Mouse (Mus musculus): ENCODE measurements around the gene Lin54. TPM values are rescaled to one million over a fixed set of nuclear protein-coding genes. Genes with fewer than 3 reads are reported as not detected.
A peak's percentile ranks its signal among the peaks of the same experiment; 100 is the strongest.

Lin54 gene
- 14.5 and 15.4 TPM in 2 replicates for polyA plus RNA-seq (2016; fragmentation: Nextera tagmentation; extraction: Ambion mirVana)

DNA sequence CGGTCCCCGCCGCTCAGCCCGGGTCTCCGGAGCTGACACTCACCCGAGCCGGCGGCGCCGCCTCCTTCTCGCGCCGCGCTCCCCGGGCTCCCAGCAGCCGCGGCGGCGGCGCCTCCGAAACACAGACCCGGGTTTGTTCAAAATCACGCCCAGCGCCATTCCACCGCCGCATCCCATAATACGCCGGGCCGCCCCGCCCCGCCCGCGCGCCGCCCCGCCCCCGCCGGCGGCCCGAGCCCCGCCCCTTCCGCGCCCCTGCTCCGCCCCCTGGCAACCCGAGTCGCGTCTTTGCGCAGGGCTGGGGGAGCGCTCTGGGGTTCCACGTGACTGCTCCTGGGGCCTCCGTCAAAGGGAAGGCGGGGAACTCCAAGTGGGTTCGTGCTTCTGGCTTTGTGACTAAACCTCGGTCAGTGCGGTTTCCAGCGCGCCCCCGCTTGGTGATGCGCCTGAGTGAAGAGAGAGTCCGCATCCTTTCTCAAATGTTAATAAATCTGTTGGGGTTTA is at the start of gene Lin54:
Gene Lin54, minus strand, starts transcription at position 182 of the 504 bp plus-strand sequence.
- peaks cover 26% of the 10 kb centered on the region for H3K4me1 ChIP-seq
- peak within 1 kb of the TSS; percentile 86 for H3K4me3 ChIP-seq
- H3K36me3 ChIP-seq: no peaks in the 10 kb centered on the region
- peak within 1 kb of the TSS; percentile 85 for H3K27ac ChIP-seq
- no peaks in the 10 kb centered on the region for H3K9me3 ChIP-seq (replicated peaks)
- no peaks in the 10 kb centered on the region for H3K27me3 ChIP-seq (ENCODE audit: low read depth, poor library complexity, severe bottlenecking)
- WGBS: under 1% methylated on average over 60 of the region's 60 CpGs
- peak; percentile 97 for DNase-seq (ENCODE audit: low spot score)

DNA sequence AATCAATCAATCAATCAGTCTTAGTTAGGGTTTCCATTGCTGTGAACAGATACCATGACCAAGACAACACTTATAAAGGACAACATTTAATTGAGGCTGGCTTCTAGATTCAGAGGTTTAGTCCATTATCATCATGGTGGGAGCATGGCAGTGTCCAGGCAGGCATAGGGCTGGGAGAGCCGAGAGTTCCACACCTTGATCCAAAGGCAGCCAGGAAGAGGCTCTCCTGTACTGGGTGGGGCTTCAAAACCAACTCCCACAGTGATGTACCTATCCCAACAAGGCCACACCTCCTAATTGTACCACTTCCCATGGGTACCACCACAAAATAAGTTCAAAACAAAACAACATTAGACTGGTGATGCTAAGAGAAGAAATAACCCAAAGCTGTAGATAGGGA is 49.7 kb upstream of the Lin54 start:
- no peaks in the 10 kb centered on the region for H3K9me3 ChIP-seq (replicated peaks)
- no peak overlapping the region for H3K27ac ChIP-seq
- H3K36me3 ChIP-seq: peaks cover 52% of the 10 kb centered on the region
- WGBS: 87% methylated on average over 1 of the region's 1 CpGs
- no peak overlapping the region for H3K4me3 ChIP-seq
- no peaks in the 10 kb centered on the region for H3K27me3 ChIP-seq (ENCODE audit: low read depth, poor library complexity, severe bottlenecking)
- no peak for DNase-seq (ENCODE audit: low spot score)
- H3K4me1 ChIP-seq: no peaks in the 10 kb centered on the region

DNA sequence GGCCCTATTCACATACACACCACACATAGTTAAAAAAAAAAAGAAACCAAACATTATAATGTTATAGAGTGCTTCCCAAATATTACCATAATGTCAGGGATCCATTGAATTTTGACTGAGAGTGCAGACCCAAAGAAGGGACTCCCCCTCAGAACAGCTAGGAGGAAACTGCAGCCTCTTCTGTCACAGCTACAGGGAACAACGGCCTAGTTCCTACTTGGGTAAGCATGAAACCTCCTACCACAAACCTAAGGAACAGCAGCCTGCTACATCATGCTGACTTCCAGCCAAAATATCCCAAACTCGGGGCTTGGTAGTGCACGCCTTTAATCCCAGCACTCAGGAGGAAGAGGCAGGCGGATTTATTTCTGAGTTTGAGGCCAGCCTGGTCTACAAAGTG is 48.9 kb upstream of the Lin54 start:
- Histone ChIP-seq H3K27ac (no peak overlapping the region), H3K4me3 (no peak overlapping the region), H3K27me3 (ENCODE audit: low read depth, poor library complexity, severe bottlenecking) (no peaks in the 10 kb centered on the region), H3K9me3 (replicated peaks) (no peaks in the 10 kb centered on the region), H3K36me3 (peaks cover 60% of the 10 kb centered on the region), H3K4me1 (no peaks in the 10 kb centered on the region)
- DNase-seq (ENCODE audit: low spot score): no peak
- 95% methylated on average over 4 of the region's 4 CpGs for WGBS

DNA sequence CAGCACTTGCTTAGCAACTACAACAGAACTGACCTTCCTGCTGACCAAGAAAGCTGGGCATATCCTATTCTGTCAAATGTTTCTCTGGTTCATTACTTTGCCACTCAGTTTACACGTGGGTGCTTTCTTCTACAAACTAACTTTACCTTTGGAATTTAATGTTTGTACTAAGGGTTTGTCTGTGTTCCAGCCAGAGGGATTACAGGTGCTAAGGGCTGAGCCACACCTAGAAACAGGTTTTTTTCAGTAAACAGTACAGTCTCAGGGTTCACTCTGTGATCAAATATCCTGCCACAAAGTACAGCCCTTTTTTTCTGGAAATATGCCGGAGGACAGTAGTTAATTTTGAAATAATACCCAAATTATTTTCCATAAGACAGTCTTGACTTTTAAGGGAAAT is 47.8 kb upstream of the Lin54 start:
- H3K4me3 ChIP-seq: no peak overlapping the region
- no peak overlapping the region for H3K27ac ChIP-seq
- DNase-seq (ENCODE audit: low spot score): no peak
- WGBS: 93% methylated on average over 2 of the region's 2 CpGs
- no peaks in the 10 kb centered on the region for H3K9me3 ChIP-seq (replicated peaks)
- H3K36me3 ChIP-seq: peaks cover 71% of the 10 kb centered on the region
- H3K4me1 ChIP-seq: no peaks in the 10 kb centered on the region
- no peaks in the 10 kb centered on the region for H3K27me3 ChIP-seq (ENCODE audit: low read depth, poor library complexity, severe bottlenecking)

DNA sequence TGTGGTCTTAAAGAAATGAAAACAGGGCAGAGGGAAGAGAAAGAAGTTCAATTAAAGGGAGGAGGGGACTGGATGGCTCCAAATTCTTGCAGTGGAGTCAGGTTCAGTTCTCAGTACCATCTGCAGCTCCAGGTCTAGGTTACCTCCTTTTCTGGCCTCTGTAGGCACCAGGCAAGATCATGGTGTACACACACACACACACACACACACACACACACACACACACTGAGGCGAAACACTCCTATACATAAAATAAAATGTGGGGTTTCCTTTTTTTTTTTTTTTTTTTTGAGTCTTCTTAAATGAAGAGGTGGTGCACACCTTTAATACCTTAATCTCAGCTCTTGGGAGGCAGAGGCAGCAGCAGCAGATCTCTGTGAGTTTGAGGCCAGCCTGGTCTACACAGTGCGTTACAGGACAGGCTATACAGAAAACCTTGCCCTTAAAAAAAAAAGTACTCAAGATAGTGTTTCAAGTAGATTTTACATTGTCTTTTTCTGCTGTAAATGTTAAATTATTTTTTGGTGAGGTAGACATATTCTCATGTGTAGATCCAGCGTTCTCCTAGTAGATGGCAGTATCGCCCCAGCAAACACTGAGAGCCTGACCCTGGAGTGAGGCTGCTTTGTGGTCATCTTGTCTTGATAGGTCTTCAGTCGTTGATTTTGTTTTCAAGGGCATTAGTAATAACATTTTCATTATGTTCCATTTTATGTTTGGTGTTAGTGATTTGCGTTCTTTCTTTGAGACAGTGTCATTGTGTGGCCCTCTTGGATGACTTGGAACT is 46.0 kb upstream of the Lin54 start:
- no peaks in the 10 kb centered on the region for H3K9me3 ChIP-seq (replicated peaks)
- no peak overlapping the region for H3K4me3 ChIP-seq
- H3K27me3 ChIP-seq (ENCODE audit: low read depth, poor library complexity, severe bottlenecking): no peaks in the 10 kb centered on the region
- no peak overlapping the region for H3K27ac ChIP-seq
- no peaks in the 10 kb centered on the region for H3K4me1 ChIP-seq
- no peak for DNase-seq (ENCODE audit: low spot score)
- WGBS: 88% methylated on average over 6 of the region's 6 CpGs
- peaks cover 88% of the 10 kb centered on the region for H3K36me3 ChIP-seq

DNA sequence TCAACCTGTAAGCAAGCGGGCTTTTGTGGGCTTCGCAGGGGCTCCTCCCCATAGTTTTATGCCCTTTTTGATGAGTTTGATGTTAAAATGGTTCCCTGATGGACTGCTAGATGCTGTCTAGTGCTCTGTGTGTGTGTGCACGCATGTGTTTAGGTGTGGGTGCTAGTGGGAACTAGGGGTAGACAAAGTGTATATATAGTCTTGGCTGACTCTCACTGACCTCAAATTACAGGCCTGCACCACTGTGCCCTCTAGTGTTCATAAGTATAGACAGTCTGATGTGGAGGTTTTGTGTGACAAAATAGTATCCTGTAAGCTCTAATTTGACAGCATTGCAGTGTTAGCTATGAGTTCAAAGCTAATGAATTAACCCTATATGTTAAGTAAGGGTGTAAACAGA is 36.2 kb upstream of the Lin54 start:
- Histone ChIP-seq H3K9me3 (replicated peaks) (no peaks in the 10 kb centered on the region), H3K4me3 (no peak overlapping the region), H3K27ac (no peak overlapping the region), H3K27me3 (ENCODE audit: low read depth, poor library complexity, severe bottlenecking) (no peaks in the 10 kb centered on the region), H3K36me3 (peaks cover 93% of the 10 kb centered on the region), H3K4me1 (no peaks in the 10 kb centered on the region)
- WGBS: 86% methylated on average over 3 of the region's 3 CpGs
- no peak for DNase-seq (ENCODE audit: low spot score)

DNA sequence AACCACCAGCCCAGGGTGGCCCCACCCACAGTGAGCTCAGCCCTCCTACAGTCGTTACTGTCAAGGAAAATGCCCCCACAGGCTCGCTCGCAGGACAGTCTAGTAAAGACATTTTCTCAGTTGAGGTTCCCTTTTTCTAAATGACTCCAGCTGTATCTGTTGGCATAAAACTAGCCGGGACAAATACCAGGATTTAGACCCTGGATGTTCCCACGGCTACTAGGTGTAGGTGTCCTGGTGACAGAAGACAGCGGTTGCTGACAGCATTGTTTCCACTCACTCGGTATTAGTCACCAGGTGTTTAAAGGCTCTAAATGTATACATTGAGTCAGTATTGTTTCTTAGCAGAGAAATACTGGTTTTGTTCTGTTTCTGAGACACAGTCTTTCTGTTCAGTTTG is 35.4 kb upstream of the Lin54 start:
- no peaks in the 10 kb centered on the region for H3K4me1 ChIP-seq
- WGBS: 91% methylated on average over 7 of the region's 7 CpGs
- no peaks in the 10 kb centered on the region for H3K27me3 ChIP-seq (ENCODE audit: low read depth, poor library complexity, severe bottlenecking)
- no peak overlapping the region for H3K4me3 ChIP-seq
- DNase-seq (ENCODE audit: low spot score): no peak
- H3K27ac ChIP-seq: no peak overlapping the region
- peaks cover 93% of the 10 kb centered on the region for H3K36me3 ChIP-seq
- no peaks in the 10 kb centered on the region for H3K9me3 ChIP-seq (replicated peaks)

DNA sequence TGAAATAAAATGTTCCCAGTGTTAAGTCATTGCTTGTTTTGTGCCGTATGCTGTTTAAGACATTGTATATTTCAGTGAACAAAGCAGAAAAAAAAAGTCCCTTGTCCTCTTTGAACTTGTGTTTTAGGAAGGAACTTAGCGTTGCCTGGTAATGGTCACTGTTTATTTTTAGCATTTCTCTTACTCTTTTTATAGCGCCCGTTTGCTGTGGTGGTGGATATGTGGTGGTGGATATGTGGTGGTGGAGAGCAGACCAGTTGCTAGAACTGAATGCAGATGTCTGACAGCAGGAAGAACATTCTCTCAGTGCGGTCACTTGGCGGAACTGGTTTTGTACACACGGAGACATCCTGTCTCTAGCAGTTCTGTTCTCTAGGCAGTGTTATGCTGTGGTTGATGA is 25.7 kb upstream of the Lin54 start:
- Histone ChIP-seq H3K36me3 (peaks cover 83% of the 10 kb centered on the region), H3K4me1 (no peaks in the 10 kb centered on the region), H3K27me3 (ENCODE audit: low read depth, poor library complexity, severe bottlenecking) (no peaks in the 10 kb centered on the region), H3K4me3 (no peak overlapping the region), H3K27ac (no peak overlapping the region), H3K9me3 (replicated peaks) (no peaks in the 10 kb centered on the region)
- no peak for DNase-seq (ENCODE audit: low spot score)
- 93% methylated on average over 7 of the region's 7 CpGs for WGBS

DNA sequence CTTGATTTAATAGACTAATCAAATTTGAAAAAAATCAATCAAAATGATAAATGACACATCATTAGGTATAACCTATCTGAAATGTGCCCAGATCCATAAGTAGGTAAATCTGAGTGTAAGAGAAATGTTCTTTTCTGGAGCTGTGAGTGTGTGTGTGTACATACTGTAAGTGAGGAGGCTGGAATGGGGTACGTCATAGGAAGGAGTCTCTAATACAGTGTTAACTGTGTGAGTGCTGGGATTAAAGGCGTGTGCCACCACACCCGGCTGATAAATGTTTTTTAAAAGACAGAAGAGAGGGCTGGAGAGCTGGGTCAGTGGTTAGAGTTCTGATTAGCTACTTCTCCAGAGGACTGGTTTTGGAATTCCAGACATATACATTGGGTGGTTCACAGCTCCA is 25.2 kb upstream of the Lin54 start:
- 92% methylated on average over 3 of the region's 3 CpGs for WGBS
- no peaks in the 10 kb centered on the region for H3K9me3 ChIP-seq (replicated peaks)
- H3K36me3 ChIP-seq: peaks cover 80% of the 10 kb centered on the region

DNA sequence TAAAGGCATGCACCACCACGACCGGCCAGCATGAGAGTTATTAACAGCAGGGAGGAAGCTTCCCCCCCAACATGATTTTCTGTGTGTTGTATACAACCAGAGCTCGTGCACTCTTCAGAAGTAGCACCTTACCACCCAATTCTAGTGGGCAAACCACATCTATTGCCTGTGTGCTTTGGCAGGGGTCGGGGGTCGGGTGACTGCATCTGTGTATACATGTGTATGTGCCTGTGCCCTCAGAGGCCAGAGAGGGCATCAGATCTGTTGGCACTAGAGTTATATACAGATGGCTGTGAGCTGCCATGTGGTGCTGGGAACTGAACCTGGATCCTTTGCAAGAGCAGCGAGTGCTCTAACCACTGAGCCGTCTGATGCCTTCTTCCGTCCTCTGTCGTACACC is 24.5 kb upstream of the Lin54 start:
- no peak overlapping the region for H3K27ac ChIP-seq
- 99% methylated on average over 9 of the region's 9 CpGs for WGBS
- peaks cover 76% of the 10 kb centered on the region for H3K36me3 ChIP-seq

More for the DNA sequence above, 25.2 kb upstream of the Lin54 start:
- H3K27ac ChIP-seq: no peak overlapping the region
- DNase-seq (ENCODE audit: low spot score): no peak
- no peaks in the 10 kb centered on the region for H3K27me3 ChIP-seq (ENCODE audit: low read depth, poor library complexity, severe bottlenecking)
- H3K4me3 ChIP-seq: no peak overlapping the region
- H3K4me1 ChIP-seq: no peaks in the 10 kb centered on the region

DNA sequence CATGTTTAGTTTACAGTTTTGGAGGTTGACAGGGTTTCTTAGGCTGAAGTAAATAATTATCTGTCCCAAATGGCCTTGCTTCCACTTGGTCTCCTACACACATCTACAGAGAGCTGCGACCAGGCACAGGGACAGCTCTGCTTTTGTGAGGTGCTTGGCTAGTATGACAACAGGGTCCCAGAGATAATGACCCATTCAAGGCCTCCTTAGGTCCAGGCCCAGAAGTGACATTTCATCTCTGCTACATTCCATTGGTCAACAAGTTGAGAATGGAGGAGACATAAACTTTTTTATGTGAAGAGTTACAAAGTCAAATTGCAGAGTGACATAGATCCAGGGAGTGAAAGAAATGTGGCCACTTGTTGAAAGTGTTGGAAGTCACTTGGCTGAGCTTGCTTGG is 22.9 kb upstream of the Lin54 start:
- Histone ChIP-seq H3K4me1 (peaks cover 11% of the 10 kb centered on the region), H3K4me3 (no peak overlapping the region), H3K27me3 (ENCODE audit: low read depth, poor library complexity, severe bottlenecking) (no peaks in the 10 kb centered on the region), H3K27ac (no peak overlapping the region), H3K9me3 (replicated peaks) (no peaks in the 10 kb centered on the region), H3K36me3 (peaks cover 60% of the 10 kb centered on the region)
- WGBS: 90% methylated on average over 1 of the region's 1 CpGs
- no peak for DNase-seq (ENCODE audit: low spot score)

More for the DNA sequence above, 24.5 kb upstream of the Lin54 start:
- DNase-seq (ENCODE audit: low spot score): no peak
- no peaks in the 10 kb centered on the region for H3K9me3 ChIP-seq (replicated peaks)
- no peaks in the 10 kb centered on the region for H3K27me3 ChIP-seq (ENCODE audit: low read depth, poor library complexity, severe bottlenecking)
- H3K4me1 ChIP-seq: peaks cover 3% of the 10 kb centered on the region
- H3K4me3 ChIP-seq: no peak overlapping the region

DNA sequence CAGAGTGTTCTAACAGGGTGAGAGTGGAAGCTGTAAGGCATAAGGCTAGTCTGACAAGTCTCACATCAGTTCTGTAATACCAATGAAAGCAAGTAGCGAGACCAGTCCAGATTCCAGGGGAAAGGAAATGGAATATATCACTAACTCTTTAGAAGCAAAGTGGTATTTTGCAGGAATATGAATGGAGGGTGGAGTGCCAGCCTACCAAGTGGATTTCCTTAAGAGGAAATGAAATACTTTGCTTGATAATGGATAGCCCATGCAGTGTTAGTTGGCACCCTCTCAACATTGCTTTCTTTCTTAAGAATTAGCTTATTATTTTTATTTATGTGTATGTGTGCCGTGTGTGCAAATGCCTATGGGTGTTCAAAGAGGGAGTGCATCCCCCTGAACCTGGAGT is 19.8 kb upstream of the Lin54 start:
- H3K27ac ChIP-seq: no peak overlapping the region
- no peaks in the 10 kb centered on the region for H3K27me3 ChIP-seq (ENCODE audit: low read depth, poor library complexity, severe bottlenecking)
- no peak for DNase-seq (ENCODE audit: low spot score)
- no peaks in the 10 kb centered on the region for H3K9me3 ChIP-seq (replicated peaks)
- peaks cover 15% of the 10 kb centered on the region for H3K4me1 ChIP-seq
- H3K36me3 ChIP-seq: peaks cover 36% of the 10 kb centered on the region
- no peak overlapping the region for H3K4me3 ChIP-seq
- WGBS: 99% methylated on average over 2 of the region's 2 CpGs

DNA sequence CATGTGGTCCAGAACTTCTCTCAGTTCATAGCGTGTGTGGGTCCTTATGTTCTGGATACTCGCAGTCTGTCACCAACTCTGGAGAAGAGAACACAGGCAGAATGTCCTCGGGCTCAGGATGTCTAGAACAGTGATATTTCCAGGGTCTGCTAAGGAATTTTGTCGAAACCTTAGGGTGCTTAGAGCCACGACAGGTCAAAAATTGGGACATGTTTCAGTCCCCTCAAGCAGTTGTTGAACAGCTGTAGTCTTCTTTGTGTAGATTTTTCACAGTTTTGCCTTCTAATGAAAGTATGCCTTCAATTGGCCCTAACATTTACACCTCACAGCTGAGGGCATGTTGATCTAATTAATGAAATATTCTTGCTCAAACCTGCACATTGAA is 18.6 kb upstream of the Lin54 start:
- Histone ChIP-seq H3K27me3 (ENCODE audit: low read depth, poor library complexity, severe bottlenecking) (no peaks in the 10 kb centered on the region), H3K36me3 (peaks cover 25% of the 10 kb centered on the region), H3K4me3 (peak overlapping the region; percentile 91), H3K9me3 (replicated peaks) (no peaks in the 10 kb centered on the region), H3K27ac (peak overlapping the region; percentile 92), H3K4me1 (peaks cover 15% of the 10 kb centered on the region)
- WGBS: 11% methylated on average over 5 of the region's 5 CpGs
- no peak for DNase-seq (ENCODE audit: low spot score)

All from limb, embryonic 10.5 days (tissue).